Mouse (Mus musculus): ENCODE data around the gene Aloxe3. TPM values are rescaled to one million over a fixed set of nuclear protein-coding genes. Genes with fewer than 3 reads are reported as not detected.
A peak's percentile ranks its signal among the peaks of the same experiment; 100 is the strongest.

Aloxe3 gene
- total and polyA plus RNA-seq, 3 experiments: 0.13 to 0.23 TPM; not detected in 1

DNA sequence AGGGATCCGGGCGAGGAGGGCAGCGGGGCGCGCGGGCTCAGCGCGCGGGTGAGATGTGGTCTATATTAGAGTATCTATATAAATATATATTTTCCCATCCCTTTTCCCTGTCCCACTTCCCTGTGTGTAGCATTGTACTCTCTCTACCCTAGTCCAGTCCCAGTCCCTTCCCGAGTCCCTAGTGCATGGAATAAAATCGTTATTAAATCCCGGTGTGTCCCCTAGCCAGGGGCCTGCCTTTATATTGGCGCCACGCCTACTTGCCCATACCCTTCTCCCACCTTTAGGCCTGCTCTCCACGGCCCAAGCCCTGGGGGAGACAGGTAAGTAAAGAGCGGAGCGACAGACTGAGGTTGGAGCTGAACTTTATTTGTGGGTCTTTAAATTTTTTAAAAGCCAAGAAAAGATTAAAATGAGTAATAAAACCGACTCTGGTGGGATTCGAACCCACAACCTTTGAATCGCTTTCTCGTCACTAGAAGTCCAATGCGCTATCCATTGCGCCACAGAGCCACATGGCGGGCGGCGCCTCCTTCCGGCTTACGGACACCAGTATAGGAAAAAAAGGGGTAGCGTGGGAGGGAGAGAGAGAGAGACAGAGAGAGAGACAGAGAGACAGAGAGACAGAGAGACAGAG lies 2.5 kb upstream of the Aloxe3 start:
- dilution Hi-C loops (cut with MboI; ENCODE audit: extremely low pct_ligation_motif_present, extremely low pct_unique_long_range_greater_than_20kb, low sequenced_read_pairs): no loop called here
- no peaks in the 10 kb centered on the region for H3K9me3 ChIP-seq (replicated peaks; ENCODE audit: low read length)
- H3K9ac ChIP-seq (ENCODE audit: insufficient read depth, low read depth): peak overlapping the region; percentile 68
- TF ChIP-seq HCFC1 (IDR thresholded peaks at IDR 0.05; ENCODE audit: low read depth, low read length) (peak; percentile 61; the same call in 1 of the 2 replicates), USF2 (conservative IDR thresholded peaks at IDR 0.05; ENCODE audit: low read depth, low read length) (no peak), MEF2A (IDR thresholded peaks at IDR 0.05; ENCODE audit: borderline replicate concordance, low read depth, low read length) (0 out of 2 replicates have a peak, but pooled peaks have one; percentile 47), POLR2A (IDR thresholded peaks at IDR 0.05; ENCODE audit: low read depth, low read length) (peak; percentile 30; the same call in 1 of the 2 replicates), CHD2 (IDR thresholded peaks at IDR 0.05; ENCODE audit: low read length) (no peak; the same call in 1 of the 2 replicates), MAZ (IDR thresholded peaks at IDR 0.05; ENCODE audit: low read depth, low read length) (peak; percentile 87), CHD1 (IDR thresholded peaks at IDR 0.05; ENCODE audit: low read depth, low read length) (no peak; the same call in 1 of the 2 replicates), MYC (IDR thresholded peaks at IDR 0.05; ENCODE audit: low read depth, low read length) (peak; percentile 15; the same call in 1 of the 2 replicates), CTCF (conservative IDR thresholded peaks at IDR 0.05 in 1 of 2, IDR thresholded peaks at IDR 0.05 in 1 of 2; ENCODE audit: low read depth in 2 of 2, low read length in 2 of 2) (peak in 1 of 2 experiments; percentile 2; a peak in 1 of 4 replicates), E2F4 (IDR thresholded peaks at IDR 0.05; ENCODE audit: insufficient replicate concordance, low read depth, low read length) (peak; percentile 67; the same call in 1 of the 2 replicates), KAT2A (IDR thresholded peaks at IDR 0.05; ENCODE audit: insufficient replicate concordance, low read length) (peak; percentile 87; the same call in 1 of the 2 replicates), ELF1 (IDR thresholded peaks at IDR 0.05; ENCODE audit: low read depth, low read length) (peak; percentile 93), SIN3A (IDR thresholded peaks at IDR 0.05; ENCODE audit: low read length) (peak; percentile 76), NELFE (IDR thresholded peaks at IDR 0.05; ENCODE audit: low read depth, low read length) (0 out of 2 replicates have a peak, but pooled peaks have one; percentile 7), ZNF384 (IDR thresholded peaks at IDR 0.05; ENCODE audit: low read depth, low read length) (peak; percentile 65), GABPA (IDR thresholded peaks at IDR 0.05; ENCODE audit: insufficient replicate concordance, low read depth, low read length) (no peak), ZMIZ1 (IDR thresholded peaks at IDR 0.05; ENCODE audit: low read depth, low read length) (no peak), IRF4 (IDR thresholded peaks at IDR 0.05; ENCODE audit: low read depth, low read length) (peak; percentile 62), ETS1 (conservative IDR thresholded peaks at IDR 0.05; ENCODE audit: low read depth, low read length) (no peak), MAFK (IDR thresholded peaks at IDR 0.05; ENCODE audit: insufficient replicate concordance, low read length) (peak; percentile 95), TBP (conservative IDR thresholded peaks at IDR 0.05; ENCODE audit: low read depth, low read length) (peak; percentile 98), RCOR1 (conservative IDR thresholded peaks at IDR 0.05; ENCODE audit: low read depth, low read length) (no peak), SMC3 (IDR thresholded peaks at IDR 0.05; ENCODE audit: low read depth, low read length) (no peak), NRF1 (IDR thresholded peaks at IDR 0.05; ENCODE audit: low read depth, low read length) (peak; percentile 53; the same call in 1 of the 2 replicates)
- H3K27ac ChIP-seq (ENCODE audit: insufficient read depth, low read depth): peak overlapping the region; percentile 65; the same call in 1 of the 2 replicates
- no peaks in the 10 kb centered on the region for H3K36me3 ChIP-seq (replicated peaks in 1 of 2; ENCODE audit: control insufficient read depth in 1 of 2, insufficient read depth in 1 of 2, low read length in 1 of 2)
- in situ Hi-C loops (cut with MboI; ENCODE audit: low pct_ligation_motif_present, low pct_unique_long_range_greater_than_20kb, low sequenced_read_pairs): no loop called here
- peaks cover 3 to 46% of the 10 kb centered on the region in 2 experiments for H3K4me1 ChIP-seq (ENCODE audit: control insufficient read depth in 1 of 2, insufficient read depth in 2 of 2)
- peaks cover 61% of the 10 kb centered on the region for H3K27me3 ChIP-seq (replicated peaks)
- H3K4me2 ChIP-seq (ENCODE audit: insufficient read depth, low read depth, poor library complexity, severe bottlenecking): peak overlapping the region; percentile 78
- DNase-seq (ENCODE audit: extremely low read depth): peak; percentile 95
- H3K79me2 ChIP-seq (replicated peaks; ENCODE audit: control insufficient read depth, extremely low read depth, insufficient read depth, poor library complexity, severe bottlenecking): no peaks in the 10 kb centered on the region
- peak overlapping the region; percentile 69 to 97 (median 76) for H3K4me3 ChIP-seq (replicated peaks in 1 of 3; ENCODE audit: low read depth in 2 of 3, low read length in 2 of 3, poor library complexity in 1 of 3)

Data from CH12.LX (cell line).